Mouse (Mus musculus): ENCODE results near the gene Vkorc1l1.

DNA sequence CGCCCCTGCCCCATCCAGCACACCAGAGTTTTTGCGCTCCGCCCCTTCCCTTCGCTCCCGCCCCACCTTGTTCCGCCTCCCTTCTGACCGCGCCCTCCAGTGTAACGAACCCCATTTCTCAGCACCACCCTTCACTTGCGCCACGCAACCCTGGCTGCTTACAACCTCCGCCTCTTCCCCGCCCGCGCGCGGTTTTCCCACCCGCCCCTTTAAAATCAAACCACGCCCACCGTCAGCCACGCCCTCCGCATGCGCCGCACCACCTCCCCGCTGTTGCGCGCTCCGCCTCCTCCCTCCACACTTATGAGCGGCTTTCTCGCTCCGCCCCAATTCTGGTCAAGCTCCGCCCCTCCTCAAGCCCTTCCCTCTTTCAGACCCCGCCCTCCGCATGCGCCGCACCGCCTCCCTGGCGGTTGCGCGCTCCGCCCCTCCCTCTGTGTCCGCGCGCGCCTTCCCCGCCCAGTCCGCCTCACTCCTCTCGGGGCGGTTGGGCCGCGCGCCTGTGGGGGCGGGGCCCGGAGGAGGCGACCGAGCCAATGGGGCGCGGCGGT lies at the start of gene Vkorc1l1:
- no peak for TF ChIP-seq TAL1 (conservative IDR thresholded peaks at IDR 0.05; ENCODE audit: low read depth, low read length)
- no peak for TF ChIP-seq CTCF (IDR thresholded peaks at IDR 0.05; ENCODE audit: low read depth, low read length)

All from G1E (cell line).